Mouse (Mus musculus) kidney, adult 2 months (tissue): ENCODE measurements at regions not wholly inside any gene's neighbourhood (a gene's known extent, or its start where the extent isn't known, plus 50 kb on each side); places are given as distances from the start of the nearest gene placed in this dataset.
A peak's percentile ranks its signal among the peaks of the same experiment; 100 is the strongest.

Experiments
- DNase-seq: peaks from one replicate; pipeline ENCODE4 v3.0.0; 2021
- H3K27ac ChIP-seq: fragments of 200-500 bp; 2 replicates; pipeline ENCODE4 v1.5.1; 2012; ENCODE audit warnings: low read depth, low read length, control low read depth, inconsistent platforms; ENCODE audit not compliant: insufficient read depth
- H3K27me3 ChIP-seq: fragments of 200-500 bp; replicated peaks from 2 replicates; pipeline ENCODE4 v1.6.1; 2012; ENCODE audit warnings: mild to moderate bottlenecking, moderate library complexity, low read length, inconsistent platforms; ENCODE audit not compliant: control insufficient read depth, insufficient read depth
- H3K36me3 ChIP-seq: fragments of 200-500 bp; 2 replicates; pipeline ENCODE4 v1.6.1; 2012; ENCODE audit warnings: mild to moderate bottlenecking, moderate library complexity, low read length, inconsistent platforms; ENCODE audit not compliant: control insufficient read depth, insufficient read depth
- H3K4me1 ChIP-seq: fragments of 200-500 bp; 2 replicates; pipeline ENCODE4 v1.6.1; 2011; ENCODE audit warnings: low read length; ENCODE audit not compliant: control insufficient read depth, insufficient read depth
- H3K4me3 ChIP-seq: fragments of 200-500 bp; 2 replicates; pipeline ENCODE4 v1.5.1; 2011; ENCODE audit warnings: mild to moderate bottlenecking, low read depth, low read length, control low read depth; ENCODE audit not compliant: insufficient read depth
- CTCF ChIP-seq: fragments of 200-500 bp; conservative IDR thresholded peaks from 2 replicates; pipeline ENCODE4 v1.5.1; 2011; ENCODE audit warnings: low read depth, mild to moderate bottlenecking, control low read depth, low read length, moderate library complexity, mixed read lengths; ENCODE audit not compliant: insufficient read depth, insufficient read length
- POLR2A ChIP-seq: fragments of 200-500 bp; IDR thresholded peaks from one replicate; pipeline ENCODE4 v1.6.1; 2011; ENCODE audit warnings: low read depth, low read length, control low read depth
- WGBS: fragments of 180-500 bp; shearing (Covaris S2); methylation state at CpG from one replicate; pipeline ENCODE4 v1.1.7; 2018; 5-methylcytosine and 5-hydroxymethylcytosine counted together

DNA sequence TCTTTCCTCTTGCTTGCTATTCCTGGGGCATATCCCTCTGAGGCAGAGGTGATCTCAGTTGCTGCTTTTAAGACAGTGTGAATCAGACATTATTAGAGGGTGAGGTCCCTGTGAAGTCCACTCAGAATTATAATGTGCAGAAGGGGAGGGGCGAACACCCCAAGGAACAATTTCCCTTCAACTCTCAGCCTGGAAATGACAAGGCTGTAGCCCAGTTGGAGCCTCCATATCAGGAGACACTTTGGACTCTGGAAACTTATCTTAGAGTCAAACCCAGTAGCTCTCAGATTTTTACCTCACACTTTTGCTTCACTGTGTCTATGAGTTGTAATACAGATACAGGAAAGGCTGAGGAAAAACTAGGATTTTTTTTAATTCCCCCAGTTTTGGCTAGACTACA lies 385.9 kb downstream of the Fat4 start:
- Histone ChIP-seq H3K36me3 (no peaks in the 10 kb centered on the region), H3K4me1 (no peaks in the 10 kb centered on the region), H3K27me3 (no peaks in the 10 kb centered on the region), H3K27ac (no peak overlapping the region), H3K4me3 (no peak overlapping the region)
- DNase-seq = no peak
- 91% methylated on average over 1 of the region's 1 CpGs for WGBS
- TF ChIP-seq POLR2A (no peak), CTCF (no peak)

DNA sequence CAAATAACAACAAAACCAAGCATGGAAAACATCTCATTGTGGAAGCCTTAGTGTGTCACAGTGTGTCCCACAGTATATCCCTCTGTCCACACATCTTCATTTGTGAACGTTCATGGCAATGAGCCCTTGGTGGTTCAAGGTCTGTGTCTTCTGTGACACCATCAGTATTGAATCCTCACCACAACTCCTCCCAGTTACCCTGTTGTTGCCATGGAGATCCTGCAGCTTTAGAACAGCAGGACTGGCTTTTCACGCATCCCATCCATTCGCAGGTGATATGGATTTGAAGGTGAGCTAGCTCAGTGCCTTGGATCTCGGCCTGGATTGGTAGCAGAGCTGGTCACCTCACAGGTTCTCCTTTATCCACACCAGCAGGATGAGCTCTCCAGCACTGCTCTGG lies 390.2 kb downstream of the Fat4 start:
- no peaks in the 10 kb centered on the region for H3K36me3 ChIP-seq
- 87% methylated on average over 4 of the region's 4 CpGs for WGBS
- H3K27me3 ChIP-seq = no peaks in the 10 kb centered on the region
- no peak overlapping the region for H3K4me3 ChIP-seq
- H3K4me1 ChIP-seq = no peaks in the 10 kb centered on the region
- H3K27ac ChIP-seq = no peak overlapping the region
- TF ChIP-seq CTCF = no peak
- no peak for TF ChIP-seq POLR2A
- DNase-seq = no peak

DNA sequence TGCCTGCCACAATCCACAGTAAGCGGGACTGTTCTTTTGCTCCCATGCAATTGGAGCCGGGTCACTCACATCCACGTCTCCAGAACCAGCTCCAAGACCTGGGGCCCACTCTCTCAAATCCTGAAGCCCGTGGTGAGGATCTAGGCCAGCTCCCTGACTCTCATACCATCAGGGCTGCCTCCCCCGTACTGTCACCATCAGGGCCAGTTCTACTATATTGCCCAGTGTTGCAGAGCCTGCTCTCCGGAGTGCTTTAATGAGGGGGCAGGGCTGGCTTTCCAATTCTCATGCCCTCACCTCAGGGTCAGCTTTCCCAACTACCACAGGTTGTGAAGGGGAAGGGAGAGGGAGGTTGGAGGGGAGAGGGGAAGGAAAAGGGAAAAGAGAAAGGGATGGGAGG lies 390.6 kb downstream of the Fat4 start:
- 68% methylated on average over 6 of the region's 6 CpGs for WGBS
- Histone ChIP-seq H3K27ac (no peak overlapping the region), H3K4me1 (no peaks in the 10 kb centered on the region), H3K4me3 (no peak overlapping the region), H3K27me3 (no peaks in the 10 kb centered on the region), H3K36me3 (no peaks in the 10 kb centered on the region)
- TF ChIP-seq POLR2A = no peak
- TF ChIP-seq CTCF = no peak
- DNase-seq = no peak

DNA sequence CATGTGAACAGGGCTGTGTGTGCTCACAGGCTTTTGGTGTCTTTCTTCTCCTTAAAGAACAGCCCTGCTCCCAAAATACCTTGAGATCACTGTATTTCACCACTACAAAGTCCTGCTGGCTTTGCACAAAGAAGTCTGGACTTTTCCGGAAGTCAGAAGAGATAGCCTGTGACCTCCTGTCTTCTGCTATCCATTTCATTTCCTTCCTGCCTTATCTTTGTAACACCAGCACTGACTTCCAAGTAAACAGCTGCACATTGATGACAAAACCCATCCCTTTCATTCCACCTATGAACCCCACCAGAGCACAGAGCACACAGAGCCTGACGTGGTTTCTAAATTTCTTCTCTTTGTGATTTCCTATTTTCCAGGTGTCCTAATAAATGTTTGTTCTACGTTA lies 408.5 kb downstream of the Fat4 start:
- TF ChIP-seq CTCF (no peak), POLR2A (no peak)
- Histone ChIP-seq H3K4me3 (no peak overlapping the region), H3K27me3 (no peaks in the 10 kb centered on the region), H3K4me1 (no peaks in the 10 kb centered on the region), H3K27ac (no peak overlapping the region), H3K36me3 (no peaks in the 10 kb centered on the region)
- DNase-seq = peak; percentile 24
- WGBS = 72% methylated on average over 3 of the region's 3 CpGs

DNA sequence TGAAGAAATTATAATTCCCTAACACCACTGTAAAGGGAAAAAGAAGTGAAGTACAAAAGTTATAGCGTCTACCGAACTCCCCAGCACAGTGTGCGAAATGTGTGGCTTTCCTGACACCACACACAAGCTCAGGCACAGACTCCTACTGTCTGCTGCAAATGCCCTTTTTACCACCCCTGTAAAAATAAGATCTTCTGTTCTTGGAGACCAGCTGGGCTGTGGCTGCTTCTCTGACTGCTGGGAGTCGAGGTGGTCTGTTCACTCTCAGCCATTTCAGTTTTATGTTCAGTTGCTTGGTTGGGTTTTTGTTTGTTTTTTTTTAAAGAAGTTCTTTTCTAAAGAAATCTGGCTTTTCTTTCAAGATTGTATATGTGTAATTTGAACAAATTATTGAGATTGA lies 409.5 kb downstream of the Fat4 start:
- H3K4me1 ChIP-seq = no peaks in the 10 kb centered on the region
- no peak overlapping the region for H3K4me3 ChIP-seq
- TF ChIP-seq CTCF (no peak), POLR2A (no peak)
- no peaks in the 10 kb centered on the region for H3K36me3 ChIP-seq
- DNase-seq = no peak
- no peaks in the 10 kb centered on the region for H3K27me3 ChIP-seq
- no peak overlapping the region for H3K27ac ChIP-seq
- WGBS = 76% methylated on average over 4 of the region's 4 CpGs

DNA sequence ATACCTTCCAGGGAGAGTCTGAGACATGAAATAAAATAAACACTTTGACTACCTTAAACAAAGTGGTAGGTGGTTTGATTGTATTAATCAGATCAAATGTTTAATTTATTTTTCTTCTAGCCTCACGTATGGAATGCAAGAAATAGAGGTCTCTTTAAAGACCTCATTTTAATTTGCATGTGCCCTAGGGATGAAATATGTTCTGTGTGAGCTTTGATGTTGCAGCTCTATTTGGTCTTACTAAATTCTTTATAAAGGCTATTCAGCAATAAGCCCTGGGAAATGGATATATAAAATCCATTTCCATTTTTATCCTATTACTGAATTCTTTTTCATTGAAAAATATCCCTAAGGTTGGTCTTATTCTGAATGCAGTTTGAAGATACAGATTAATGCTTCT lies 422.7 kb downstream of the Fat4 start:
- H3K4me1 ChIP-seq = no peaks in the 10 kb centered on the region
- 72% methylated on average over 1 of the region's 1 CpGs for WGBS
- H3K27me3 ChIP-seq = no peaks in the 10 kb centered on the region
- no peak overlapping the region for H3K27ac ChIP-seq
- no peak overlapping the region for H3K4me3 ChIP-seq
- DNase-seq = no peak
- TF ChIP-seq POLR2A = no peak
- no peak for TF ChIP-seq CTCF
- no peaks in the 10 kb centered on the region for H3K36me3 ChIP-seq

DNA sequence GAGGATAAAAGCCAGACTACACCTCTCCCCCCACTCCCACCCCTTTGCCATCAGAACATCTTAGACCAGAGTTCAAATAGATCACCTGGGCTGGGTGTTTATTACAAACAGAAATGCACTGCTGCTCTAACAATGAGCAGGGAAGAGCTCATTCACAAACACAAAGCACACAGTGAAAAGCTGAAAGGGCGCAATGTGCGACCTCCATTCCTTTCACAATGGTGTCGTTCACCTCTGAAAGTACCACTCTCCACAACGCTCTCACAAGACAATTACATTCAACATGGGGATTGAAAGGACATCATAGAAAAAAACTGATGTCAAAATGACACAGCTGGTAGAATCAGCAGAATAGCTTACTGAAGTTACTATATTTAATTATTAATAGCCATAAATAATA lies 426.8 kb downstream of the Fat4 start:
- Histone ChIP-seq H3K36me3 (no peaks in the 10 kb centered on the region), H3K4me1 (no peaks in the 10 kb centered on the region), H3K27ac (no peak overlapping the region), H3K27me3 (no peaks in the 10 kb centered on the region), H3K4me3 (no peak overlapping the region)
- WGBS = 91% methylated on average over 4 of the region's 4 CpGs
- TF ChIP-seq POLR2A (no peak), CTCF (no peak)
- DNase-seq = no peak

DNA sequence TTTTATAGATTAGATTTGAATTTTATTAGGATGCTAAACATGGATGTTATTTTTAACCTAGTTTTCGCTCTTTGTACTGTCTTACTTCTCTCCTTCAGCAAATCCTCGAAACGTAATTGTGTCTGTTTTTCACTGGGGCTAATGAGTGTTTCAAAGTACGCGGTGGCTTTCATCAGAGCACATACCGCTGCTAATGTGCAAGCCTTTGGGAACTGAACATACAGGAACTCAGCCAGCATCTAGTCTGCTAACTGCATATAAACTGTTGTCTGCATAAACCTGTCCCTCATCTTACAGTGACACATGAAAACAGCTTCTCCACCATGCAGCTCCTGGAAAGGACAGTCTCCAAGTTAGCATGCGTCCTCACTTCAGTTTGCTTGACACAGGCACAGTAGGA lies 434.1 kb downstream of the Fat4 start:
- no peaks in the 10 kb centered on the region for H3K27me3 ChIP-seq
- no peak for DNase-seq
- H3K27ac ChIP-seq = no peak overlapping the region
- H3K4me1 ChIP-seq = no peaks in the 10 kb centered on the region
- WGBS = 71% methylated on average over 7 of the region's 7 CpGs
- TF ChIP-seq POLR2A (no peak), CTCF (no peak)
- H3K4me3 ChIP-seq = no peak overlapping the region
- no peaks in the 10 kb centered on the region for H3K36me3 ChIP-seq
